Mouse (Mus musculus) left cerebral cortex, postnatal 4 days (tissue): ENCODE measurements at regions not wholly inside any gene's neighbourhood (a gene's known extent, or its start where the extent isn't known, plus 50 kb on each side); places are given as distances from the start of the nearest gene placed in this dataset.

Source experiments
- DNase-seq: peaks from one replicate; pipeline ENCODE4 v3.0.0-alpha.2; 2022
- intact Hi-C: fragments of 180-260 bp; cut with DNase I; formaldehyde crosslinking; loops from one replicate; pipeline ENCODE4 v1.15.1; 2025

DNA sequence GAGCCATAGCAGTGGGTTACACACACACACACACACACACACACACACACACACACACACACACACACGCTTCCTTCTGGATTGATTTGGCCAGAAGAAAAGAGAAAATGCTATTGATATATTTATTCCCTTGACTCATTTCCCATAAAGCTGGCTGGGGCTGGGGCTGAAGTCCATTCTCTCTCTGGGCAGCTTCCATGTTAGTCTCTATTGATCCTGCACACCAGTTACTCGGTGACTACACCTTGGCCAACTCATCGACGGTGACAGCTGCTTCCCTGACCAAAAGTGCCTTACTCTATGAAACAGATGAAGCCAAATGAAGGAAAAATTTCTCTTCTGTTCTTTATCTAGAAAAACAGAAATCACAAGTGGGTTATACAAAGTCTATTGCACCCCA, 82.1 kb downstream of the Snx18 start:
- intact Hi-C loops, result no loop called here
- peak; percentile 27 for DNase-seq

DNA sequence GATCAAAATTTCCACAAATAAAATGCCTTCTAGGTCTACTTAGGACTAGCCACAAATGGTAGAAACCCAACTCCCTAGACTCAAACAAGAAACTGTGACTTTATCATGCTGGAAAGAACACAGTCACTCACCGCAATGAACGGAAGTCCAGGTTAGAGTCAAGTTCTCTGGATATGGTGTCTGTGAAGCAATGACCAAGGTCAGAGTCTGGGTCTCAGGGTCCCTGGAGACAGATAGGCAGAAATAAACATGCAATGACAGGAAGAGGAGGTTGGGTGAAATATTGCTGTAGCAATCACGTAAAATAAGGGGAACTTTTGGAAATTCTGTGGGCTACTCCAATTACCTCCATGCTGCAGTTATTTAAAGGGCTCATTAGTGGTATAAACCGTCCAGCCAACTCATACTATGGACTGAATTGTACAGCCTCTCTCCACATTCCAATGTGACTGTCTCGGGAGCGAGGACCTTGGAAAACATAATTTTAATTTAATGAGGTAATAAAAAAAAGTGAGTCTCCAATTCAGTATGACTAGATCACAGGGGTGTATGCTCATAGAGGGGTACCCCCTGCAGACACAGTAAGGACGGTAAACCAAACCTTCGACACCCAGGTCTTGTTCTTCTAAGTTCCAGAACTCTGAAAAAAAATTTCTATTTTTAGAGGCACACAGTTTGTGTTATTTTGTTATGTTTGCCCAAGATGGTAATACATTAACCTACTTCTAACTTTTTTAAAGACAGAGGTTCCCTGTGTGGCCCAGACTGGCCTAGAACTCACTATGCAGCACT, 83.5 kb downstream of the Snx18 start:
- intact Hi-C loops, result no loop called here
- DNase-seq, result no peak

DNA sequence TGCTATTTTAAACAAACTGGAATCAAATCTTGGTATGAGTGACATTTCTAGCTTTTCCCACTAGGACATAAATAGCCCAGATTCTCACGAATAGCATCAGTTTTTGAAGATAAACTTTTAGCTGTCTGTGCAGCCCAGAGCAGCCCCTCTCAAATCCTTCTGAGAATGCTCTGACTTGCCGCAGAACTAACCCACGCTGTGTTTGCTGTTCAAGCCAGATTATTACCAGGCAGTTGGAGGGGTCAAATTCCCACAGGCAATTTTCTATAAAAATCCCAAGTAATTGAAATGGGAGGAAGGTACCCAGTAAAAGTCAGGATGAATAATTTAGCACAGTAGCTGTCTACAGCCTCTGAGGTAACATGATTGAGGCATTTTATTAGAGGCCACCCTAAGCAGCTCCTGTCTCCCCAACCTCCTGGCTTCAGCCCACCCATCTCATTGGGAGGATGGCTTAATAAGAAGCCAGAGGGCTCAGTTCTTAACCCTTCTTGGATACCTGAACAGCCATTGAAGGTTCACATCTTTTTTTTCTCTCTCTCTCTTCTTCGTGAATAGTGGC, 84.4 kb downstream of the Snx18 start:
- intact Hi-C loops, result no loop called here
- DNase-seq, result no peak

DNA sequence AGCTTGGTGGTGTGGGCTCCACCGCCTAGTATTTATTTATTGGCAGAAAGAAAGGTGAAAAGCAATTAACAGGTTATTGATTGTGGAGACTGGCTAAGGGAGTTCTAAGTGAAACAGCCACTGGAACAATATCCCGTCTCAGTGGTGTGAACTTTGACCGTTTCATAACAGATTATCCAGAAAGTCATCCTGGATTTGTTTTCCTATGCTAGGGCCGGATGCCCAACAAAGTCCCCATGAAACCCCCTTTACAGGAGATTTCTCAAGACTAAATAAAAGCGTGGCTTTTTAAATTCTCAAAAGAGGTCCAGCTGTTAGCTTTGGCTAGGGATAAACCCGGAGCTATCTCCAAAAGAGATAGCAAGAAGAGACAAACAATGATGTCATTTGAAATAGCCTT, 91.4 kb downstream of the Snx18 start:
- intact Hi-C loops, result no loop called here

DNA sequence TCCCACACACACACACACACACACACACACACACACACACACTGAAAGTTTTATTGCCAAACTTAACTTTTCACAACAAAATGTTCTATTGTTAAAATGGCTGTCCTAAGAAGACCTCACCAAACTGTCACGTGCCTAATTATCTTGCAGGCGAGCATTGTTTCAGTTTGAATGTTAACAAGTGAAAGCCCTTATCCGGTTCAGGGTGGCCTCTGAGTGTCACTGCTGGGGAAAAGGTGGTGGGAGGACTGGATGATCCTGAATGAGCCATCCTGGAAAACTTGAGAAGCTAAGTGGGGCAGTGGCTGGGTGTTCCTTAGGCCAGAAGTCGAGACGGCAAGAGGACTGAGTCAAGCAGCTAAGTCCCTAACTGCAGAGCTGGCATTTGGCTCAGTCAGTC, 94.9 kb downstream of the Snx18 start:
- no peak for DNase-seq
- intact Hi-C loops, result no loop called here

More for the DNA sequence above, 91.4 kb downstream of the Snx18 start:
- DNase-seq, result no peak

DNA sequence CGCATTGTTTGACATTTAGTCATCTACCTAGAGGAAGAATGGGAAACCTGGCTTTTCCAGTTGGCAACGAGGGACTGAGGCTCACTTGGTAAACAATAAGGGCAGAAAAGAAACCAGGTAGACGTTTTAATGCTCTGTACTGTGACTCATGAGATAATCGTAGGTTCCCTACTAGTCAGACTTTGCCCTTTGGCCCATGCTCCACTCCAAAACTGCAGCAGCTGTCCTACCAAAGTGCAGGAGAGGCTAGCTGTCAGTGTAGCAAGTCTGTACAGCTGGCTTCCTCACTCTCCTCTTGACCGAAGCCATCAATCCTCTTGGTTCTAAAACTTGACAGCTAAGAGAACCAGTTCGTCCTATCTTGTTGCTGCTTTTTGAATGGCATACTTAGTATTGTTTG, 100.2 kb downstream of the Snx18 start:
- intact Hi-C loops, result no loop called here
- no peak for DNase-seq

DNA sequence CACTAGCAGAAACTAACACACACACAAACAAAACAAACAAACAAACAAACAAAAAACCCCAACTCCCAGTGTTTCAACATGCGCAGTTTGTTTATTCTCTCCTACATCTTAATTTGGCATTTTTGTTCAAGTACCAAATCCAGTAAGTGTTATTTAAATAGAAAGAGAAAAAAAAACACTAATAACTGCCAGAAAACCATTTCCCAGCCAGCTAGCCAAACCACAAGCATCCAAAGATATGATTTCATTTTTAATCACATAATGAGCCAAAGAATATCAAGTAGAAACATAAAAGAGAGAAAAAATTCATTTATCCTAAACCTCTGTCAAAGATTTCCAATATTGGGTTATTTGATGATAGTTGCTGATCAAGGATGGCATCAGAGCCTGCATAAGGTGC, 102.3 kb downstream of the Snx18 start:
- intact Hi-C loops, result no loop called here
- DNase-seq, result no peak

DNA sequence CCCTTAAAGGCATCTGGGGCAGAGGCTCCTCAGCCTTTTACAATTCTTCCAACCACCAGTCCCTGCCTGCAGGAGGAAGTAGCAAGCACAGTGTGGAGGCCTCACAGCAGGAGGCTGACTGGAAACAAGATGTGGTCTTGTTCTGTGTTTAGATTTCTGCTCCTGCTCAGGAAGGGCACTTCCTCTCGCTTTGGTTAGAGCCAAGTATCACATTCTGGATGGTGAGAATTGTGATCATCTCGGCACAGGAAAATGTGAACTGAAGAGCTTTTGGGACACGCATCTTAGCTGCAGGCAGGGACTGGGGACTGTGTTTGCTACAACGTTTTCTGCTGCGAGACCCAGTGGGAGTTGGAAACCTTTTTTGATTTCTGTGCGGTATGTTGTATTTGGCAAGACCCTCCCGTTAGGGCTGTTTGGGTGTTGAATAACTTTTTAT, 103.2 kb downstream of the Snx18 start:
- DNase-seq, result peak; percentile 32
- intact Hi-C loops, result no loop called here

DNA sequence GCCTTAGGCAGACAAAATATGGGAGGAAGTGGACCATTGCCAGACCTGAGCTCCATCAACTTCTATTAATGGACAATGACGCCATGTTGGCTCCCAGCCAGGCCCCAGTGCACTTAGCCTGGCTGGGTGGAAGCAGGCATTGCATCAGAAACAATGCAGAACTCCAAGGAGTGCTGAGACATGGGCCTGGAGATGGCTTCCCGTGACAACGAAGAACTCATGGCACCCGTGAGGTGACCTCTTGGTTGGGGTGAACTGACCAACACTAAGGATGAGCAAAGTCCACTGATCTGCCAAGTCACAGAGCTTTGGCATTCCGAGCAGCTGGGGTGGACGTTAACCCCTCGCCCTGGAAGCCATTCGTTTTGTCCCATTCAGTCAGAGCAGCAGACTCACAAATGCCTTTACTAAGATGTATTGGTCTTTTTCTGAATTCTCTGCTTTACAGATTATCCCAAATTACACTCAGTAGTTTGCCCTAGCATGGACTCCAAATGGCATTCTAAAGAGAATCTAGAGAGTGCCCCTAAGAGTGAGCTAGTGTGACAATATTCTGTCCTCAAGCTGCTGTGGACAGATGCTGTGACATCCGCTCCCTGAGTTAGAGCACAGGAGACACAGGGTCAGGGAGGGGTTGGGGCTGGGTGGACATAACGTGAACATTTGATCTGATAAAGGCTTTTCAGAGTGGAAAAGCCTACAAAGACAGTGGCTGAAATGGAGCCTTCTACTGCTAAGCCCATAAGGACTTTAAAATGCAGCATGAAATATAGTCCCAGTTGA, 108.8 kb downstream of the Snx18 start:
- DNase-seq, result peak; percentile 88
- intact Hi-C loops, result no loop called here

DNA sequence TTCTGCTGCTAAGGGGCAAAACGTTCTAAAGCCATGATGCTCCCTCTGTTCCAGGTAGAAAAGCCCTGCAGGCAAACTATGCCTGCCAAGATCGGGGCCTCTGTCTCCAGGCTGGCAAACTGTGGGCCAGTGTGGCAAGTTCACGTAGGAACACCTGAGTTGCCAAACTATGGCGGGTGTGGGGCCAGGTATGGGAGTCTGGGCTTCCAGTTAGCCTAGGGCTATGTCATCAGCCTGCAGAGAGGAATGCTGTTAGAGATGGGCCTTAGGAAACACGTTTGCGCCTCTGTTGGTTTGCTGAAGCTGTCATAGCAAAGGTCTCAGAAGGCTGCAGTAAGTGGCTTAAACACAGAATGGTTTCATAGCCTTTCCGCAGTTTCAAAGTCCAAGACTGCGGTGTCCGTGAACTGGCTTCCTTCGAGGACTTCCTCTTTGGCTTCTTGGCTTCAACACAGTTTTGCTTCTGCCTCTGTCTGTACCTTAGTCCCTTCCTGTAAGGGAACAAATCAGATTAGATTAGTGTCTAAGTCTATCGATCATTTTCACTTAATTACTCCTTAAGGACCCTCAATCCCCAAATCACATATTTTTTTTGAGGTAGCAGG, 110.1 kb downstream of the Snx18 start:
- intact Hi-C loops, result no loop called here
- no peak for DNase-seq

DNA sequence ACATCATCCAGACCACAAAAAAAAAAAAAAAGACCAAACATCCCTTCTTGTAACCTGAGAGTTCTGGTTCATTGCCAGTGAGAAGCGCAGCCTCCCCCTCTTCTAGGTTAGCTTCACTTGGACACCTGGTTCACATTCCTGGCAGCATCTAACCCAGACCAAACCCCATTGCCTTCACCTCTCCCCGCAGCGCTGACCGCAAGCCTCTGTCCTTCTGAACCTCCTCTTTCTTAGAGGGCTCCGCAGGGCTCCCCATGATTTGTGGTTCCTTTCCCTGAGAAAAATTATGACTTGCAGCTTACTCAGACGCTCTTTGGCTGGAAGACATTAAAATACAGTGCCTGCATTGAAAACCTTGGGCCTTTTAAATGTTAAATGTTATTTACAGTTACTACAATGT, 115.8 kb downstream of the Snx18 start:
- no peak for DNase-seq
- intact Hi-C loops, result no loop called here

DNA sequence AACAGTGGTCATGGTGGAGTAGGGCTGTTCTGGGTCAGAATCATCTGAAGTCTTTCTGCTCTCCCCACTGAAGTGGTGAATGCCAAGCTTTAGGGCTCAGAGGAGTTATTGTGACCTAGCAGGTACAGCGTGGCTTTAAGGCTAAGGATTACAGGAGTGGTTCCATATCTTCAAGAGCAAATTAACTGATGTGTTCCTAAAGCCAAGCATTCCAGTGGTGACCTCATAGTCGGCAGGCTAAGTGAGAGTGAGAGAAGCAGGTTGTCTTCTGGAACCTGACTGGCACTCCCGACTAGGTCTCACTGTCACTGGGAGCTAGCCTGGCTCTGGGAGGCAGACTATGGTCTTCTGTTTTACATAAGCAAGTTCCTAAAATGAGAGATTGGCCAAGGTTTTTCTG, 116.3 kb downstream of the Snx18 start:
- DNase-seq, result no peak
- intact Hi-C loops, result no loop called here

DNA sequence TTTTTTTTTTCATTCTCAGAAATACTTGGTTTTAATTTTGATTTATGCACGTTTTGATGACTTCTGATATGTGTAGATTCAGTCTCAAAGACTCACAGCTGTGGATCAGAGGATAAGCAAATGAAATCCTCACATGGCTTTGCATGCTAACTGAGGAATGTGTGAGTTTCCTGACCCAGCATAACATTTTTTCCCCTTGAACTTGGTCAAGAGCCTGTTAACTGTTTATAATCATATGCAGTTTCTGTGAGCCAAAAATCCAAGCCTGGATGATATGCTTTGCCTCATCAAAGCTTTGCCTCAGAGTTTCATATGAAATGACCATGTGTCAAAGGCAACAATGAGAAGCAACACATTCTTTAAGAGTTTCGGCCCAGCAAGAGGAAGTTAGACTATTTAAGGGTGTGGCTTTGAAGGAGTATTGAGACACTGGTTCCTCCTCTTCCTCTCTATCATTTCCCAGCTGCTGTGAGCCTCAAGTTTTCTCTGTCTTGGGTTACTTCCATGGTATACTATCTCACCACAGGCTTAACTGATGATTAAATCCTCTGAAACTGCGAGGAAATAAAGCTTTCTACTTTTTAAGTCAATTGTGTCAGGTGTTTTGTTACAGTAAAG, 117.9 kb downstream of the Snx18 start:
- intact Hi-C loops, result no loop called here
- DNase-seq, result no peak

DNA sequence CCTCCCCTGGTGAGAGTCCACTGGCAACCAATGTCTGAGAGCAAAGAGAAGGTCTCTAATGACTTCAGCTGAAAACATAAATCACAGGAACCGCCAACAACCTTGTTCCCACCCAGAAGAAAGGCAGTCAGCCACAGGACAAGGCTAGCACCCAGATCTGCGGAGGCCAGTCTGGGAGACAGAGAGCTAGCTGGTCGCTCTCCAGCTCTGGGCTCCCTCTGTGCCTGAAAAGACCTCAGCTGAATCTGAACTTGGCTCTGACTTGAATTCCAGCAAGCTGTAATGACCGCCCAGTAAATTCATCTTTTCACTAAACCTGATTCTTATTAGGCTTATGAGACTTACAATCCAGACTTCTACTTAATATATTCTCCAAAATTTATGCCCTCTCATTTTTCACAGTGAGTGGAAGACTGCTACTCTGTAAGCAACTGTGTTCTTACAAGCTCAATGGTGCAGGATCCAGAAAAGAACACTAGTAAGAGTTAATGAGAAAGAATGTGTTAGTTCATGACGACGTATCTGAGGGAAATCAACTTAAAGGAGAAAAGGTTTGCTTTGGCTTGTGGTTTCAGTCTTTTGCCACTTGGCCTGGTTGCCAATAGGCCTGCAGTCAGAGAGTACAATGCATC, 119.2 kb downstream of the Snx18 start:
- intact Hi-C loops, result loop anchor here (2.0 kb wide), 1 partner anchor 60 kb away; no protein-coding TSS in a partner anchor
- no peak for DNase-seq

DNA sequence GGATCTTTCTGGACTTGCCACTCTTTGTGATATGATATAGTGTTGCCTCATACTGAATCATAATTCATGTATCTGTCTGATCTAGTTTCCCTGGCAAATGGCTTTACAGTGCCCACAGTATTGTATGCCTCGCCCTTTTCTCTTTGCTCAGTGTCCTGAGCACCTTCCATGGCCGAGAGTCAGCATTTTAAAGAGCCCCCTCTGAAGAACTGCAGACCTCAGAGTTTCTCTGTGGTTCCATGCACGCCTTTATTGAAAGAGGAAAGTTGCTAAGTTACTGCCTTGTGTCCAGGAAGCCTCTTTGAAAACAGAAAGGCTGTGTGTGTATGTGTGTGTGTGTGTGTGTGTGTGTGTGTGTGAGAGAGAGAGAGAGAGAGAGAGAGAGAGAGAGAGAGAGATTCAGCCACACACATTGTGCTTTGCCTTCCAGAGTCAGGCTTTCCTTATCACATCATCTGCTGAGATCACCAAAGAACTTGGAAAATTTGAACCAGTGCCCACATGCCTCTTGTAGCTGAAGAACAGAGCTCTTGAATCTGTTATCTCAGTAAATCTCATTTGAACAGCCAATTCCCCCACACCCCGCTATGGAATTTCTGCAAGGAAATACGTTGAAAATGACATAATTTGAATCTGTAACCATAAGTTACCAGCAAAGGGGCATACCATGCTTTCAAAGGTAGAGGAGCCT, 122.6 kb downstream of the Snx18 start:
- no peak for DNase-seq
- intact Hi-C loops, result no loop called here

DNA sequence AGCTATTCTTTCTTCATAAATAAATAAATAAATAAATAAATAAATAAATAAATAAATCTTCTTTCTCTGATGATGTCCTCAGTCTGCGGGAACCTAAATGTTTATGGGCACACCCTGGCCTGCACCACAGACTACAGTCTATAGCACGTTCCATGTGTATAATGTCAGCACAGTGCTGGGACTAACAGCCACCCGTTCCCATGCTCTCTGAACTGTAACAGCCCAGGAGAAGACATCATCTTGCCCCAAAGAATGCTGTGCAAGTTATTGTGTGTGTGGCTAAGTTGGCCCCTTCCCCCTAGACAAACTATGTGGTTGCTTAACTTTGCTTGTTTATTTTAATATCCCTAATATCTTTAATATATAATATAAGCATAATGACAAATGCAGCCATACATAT, 123.2 kb downstream of the Snx18 start:
- no peak for DNase-seq
- intact Hi-C loops, result no loop called here

DNA sequence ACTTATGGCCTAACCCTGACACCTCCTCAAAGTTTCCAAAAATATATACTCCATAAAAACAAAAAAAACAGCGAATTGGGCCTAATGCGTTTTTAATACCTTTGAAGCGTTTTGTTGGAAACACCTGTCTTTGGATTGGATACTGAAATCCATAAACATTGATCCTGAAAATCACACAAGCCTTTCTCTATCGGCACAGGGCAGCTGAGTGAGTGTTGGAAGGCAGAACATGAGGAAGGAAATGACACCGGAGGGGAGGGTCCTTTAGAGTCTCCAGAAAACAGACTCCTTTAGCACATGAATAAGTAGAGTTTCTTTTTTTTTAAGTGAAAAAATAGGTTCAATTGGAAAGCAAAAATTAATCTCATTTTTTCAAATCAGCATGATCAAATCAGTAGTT, 123.7 kb downstream of the Snx18 start:
- no peak for DNase-seq
- intact Hi-C loops, result no loop called here

DNA sequence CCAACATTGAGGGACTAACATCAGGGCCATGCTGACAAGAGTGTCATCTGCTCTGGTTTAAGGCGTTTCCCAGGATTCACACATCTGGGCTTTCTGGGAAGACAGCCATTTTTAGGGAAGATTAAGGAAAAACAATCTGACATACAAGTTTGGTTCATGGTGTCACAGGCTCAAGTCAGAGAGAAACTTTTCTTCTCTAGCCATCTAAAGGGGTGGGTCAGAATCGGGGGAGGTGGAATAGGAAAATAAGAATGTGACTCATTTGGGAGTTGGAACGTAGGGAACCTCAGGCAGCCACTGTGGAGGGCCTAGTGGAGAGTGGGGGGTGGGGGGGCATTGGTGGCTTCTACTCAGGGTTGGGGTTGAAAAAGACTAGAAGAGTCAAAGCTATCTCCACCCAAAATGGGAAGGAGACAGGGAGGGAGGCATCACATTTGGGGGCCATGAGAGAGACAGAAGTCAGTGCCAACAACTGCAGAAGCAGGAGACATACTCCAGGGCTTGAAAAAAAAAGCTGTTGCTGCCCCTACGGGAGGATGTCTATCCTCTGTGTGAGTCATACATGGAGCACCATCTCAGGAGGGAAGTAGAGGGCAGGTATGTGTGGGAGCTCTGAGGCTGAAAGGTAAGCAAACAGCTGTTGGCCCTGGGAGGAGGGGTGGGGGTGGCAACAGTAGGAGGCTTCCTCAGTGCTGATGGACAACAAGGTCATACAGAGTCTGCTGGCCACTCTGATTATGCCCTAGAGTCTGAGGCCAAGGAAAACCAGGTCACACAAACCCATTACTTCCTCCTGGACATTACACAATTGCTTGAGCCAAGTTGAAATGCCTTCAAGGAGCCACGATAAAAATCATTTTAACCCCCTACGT, 128.2 kb downstream of the Snx18 start:
- intact Hi-C loops, result no loop called here
- no peak for DNase-seq

DNA sequence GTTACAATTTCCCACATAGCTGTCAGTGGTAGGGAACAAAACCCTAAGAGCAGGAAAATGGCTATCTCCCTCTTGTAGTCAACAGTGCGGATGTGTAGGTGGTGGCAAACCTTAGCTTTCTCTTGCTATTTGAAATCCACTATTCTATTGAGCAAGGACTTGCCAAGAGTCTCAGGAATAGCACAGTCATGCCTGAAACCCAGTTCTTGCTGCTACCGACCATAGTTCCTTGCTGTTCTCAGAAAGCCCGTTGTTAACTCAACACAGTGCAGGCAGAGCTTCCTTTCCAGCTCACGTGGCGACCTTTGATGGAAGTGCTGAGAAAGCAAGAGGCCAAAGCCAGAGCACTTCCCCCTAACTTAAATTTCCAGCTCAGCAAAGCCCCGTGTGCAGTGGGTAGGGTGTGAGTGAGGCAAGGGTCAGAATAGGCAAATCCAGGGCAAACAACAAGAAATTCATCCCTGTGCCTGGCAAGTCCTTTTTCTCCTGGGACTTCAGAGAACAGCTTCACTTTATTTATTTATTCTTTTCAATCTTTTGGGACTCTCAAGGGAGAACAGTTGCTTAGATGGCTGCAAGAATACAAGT, 131.9 kb downstream of the Snx18 start:
- intact Hi-C loops, result no loop called here
- DNase-seq, result no peak
